Mouse (Mus musculus) adrenal gland, postnatal 14 days (tissue): ENCODE results near the gene Ptov1. TPM values are rescaled to one million over a fixed set of nuclear protein-coding genes. Genes with fewer than 3 reads are reported as not detected.

Source experiments
- DNase-seq: peaks from one replicate; pipeline ENCODE4 v3.0.0; 2021; ENCODE audit warnings: mixed read lengths
- total RNA-seq: library from RNA; stranded (reverse); gene quantifications from 2 replicates; pipeline ENCODE4 v1.2.3, GENCODE M21; 2021

Gene Ptov1
- total RNA-seq, 1 experiment from 2014 or later = 239 TPM

DNA sequence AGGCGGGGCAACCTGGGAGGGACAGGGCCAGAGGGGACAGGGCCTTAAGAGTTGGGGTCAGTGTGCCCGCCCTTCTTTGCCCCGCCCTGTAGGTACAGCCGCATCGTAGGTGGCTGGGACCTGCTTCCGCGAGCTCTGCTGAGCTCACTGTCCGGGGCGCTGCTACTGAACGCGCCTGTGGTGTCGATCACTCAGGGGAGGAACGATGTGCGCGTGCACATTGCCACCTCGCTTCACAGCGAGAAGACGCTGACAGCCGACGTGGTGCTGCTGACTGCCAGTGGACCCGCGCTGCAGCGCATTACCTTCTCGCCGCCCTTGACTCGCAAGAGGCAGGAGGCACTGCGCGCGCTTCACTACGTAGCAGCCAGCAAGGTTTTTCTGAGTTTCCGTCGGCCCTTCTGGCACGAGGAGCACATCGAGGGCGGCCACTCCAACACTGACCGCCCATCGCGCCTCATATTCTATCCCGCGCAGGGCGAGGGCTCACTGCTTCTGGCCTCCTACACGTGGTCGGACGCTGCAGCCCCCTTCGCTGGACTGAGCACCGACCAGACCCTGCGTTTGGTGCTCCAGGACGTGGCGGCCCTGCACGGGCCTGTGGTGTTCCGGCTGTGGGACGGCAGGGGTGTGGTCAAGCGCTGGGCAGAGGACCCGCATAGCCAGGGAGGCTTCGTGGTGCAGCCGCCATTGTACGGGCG lies 29.9 kb downstream of the Ptov1 start:
- DNase-seq = peak; percentile 75

DNA sequence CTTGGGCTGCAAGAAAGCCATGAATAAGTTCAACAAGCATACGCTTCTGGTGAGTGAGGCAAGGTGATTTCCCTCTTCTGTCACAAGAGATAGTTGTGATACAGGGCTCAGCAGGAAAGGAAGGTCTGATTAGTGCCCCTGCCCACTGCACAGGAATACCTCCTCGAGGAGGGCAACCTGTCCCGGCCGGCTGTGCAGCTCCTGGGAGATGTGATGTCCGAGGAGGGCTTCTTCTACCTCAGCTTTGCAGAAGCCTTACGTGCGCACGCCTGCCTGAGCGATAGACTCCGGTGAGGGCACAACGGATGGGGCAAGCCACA lies 30.5 kb downstream of the Ptov1 start:
- no peak for DNase-seq

DNA sequence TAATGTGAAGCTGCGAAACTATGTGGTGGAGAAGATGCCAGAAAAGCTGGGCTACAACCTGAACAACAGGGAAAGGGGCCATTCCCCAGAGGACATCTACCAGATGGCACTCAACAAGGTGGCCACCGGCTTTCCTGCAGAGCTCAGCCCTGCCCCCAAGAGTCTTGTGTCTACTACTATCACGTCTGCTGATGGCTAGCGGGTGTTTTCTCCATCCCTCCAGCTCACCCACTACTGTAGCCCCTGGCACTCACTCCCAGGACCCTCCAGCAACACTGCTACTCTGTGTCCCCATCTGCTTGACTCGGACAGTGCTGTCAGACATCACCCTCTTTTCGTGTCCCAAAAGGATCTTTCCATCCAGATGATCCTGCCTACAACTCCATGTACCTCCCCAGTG lies 31.5 kb downstream of the Ptov1 start:
- DNase-seq = peak; percentile 5

DNA sequence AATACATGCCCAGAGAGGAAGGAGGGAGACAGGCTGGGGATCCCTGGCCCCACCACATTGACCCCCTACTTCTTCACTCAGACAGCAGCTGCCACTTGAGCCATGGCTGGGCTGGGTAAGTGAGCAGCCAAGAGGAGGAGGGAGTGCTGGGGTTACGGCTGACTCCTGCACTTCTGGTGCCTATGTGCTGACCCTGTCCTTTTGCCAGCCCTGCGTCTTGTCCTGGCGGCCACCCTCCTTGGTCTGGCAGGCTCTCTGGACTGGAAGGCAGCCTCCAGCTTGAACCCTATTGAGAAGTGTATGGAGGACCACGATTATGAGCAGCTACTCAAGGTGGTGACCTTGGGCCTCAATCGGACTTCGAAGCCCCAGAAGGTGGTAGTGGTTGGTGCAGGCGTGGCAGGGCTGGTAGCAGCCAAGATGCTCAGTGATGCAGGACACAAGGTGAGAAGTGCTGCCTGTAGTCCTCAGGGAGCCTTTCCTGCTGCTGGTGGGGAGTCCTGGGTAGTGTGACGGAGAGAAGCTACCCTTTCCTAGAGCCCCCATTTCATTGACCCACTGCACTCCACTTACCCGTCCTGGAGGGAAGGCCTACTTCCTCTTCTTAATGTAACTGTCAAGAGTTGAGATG lies 33.0 kb downstream of the Ptov1 start:
- no peak for DNase-seq

DNA sequence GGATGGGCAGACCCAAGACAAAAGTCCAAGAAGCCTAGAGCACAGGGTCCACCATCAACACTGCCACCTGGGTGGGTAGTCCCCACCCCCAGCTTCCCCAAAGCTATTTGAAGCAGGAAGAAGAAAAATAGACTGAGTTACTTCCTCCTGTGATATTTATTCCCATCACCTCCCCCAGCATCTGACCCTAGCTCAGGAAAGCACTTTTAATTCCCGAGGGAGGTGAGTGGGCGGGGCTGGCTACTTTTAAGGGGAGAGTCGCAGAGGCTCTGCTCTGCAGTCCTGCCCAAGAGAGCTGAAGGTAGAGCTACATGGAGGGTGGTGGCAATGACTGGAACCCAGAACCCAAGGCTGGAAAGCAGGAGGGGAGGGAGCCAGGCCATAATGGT lies 33.6 kb downstream of the Ptov1 start:
- peak; percentile 46 for DNase-seq

DNA sequence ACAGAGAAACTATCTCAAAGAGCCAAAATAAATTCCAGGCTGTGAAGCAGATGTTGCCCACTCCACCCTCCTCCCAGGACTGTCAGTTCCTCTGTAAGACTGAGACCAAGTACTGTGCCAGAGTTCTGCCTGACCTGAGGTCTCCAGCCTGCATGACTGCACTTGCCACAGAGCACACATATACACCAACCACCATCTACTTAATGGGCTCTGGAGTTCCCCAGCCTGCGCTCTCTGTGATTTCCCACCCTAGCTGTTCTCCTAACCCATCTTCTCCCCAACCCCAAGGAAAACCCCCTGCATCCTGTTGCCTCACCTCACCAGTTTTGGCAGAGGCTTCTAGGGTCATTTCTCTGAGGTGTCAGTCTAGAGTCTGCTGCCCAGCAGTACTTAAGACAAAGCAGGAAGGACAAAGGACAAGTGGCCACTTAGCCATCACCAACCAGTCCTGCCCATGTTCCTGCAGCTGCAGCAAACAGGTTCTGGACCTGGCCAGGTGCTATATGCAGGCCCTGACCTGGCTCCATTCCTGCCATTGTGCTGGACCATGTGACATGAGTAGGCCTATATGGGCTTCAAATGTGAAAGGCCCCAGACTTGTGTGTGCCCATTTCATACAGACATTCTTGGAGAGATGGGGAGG lies 34.1 kb downstream of the Ptov1 start:
- peak; percentile 4 for DNase-seq

DNA sequence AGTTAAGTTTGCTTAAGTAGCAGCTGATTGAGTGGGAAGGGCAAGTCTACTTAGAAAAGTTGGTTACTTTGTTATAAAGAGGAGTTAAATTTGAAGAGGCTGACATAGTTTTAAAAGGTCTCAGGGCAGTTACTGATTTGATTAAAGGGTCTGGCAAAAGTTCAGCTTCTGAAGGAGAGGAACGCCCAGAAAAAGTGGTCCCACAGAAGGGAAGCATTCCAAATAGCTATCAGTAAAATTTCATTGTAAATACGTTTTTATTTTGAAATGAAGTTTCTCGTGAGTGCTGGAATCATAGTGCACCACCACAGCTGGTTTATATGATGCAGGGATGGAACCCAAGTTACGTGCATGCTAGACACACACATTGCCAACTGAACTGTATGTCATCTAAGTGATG lies 36.8 kb downstream of the Ptov1 start:
- no peak for DNase-seq

DNA sequence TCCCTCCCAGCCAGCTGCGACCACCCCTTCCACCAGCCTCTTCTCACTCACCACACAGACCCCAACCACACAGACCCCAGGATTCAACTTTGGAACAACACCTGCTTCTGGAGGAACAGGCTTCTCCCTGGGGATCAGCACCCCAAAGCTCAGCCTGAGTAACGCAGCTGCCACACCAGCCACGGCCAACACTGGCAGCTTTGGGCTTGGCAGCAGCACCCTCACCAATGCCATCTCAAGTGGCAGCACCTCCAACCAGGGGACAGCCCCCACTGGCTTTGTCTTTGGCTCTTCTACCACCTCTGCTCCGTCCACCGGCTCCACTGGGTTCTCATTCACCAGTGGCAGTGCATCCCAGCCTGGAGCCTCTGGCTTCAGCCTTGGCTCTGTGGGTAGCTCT lies 40.9 kb downstream of the Ptov1 start:
- DNase-seq = no peak

DNA sequence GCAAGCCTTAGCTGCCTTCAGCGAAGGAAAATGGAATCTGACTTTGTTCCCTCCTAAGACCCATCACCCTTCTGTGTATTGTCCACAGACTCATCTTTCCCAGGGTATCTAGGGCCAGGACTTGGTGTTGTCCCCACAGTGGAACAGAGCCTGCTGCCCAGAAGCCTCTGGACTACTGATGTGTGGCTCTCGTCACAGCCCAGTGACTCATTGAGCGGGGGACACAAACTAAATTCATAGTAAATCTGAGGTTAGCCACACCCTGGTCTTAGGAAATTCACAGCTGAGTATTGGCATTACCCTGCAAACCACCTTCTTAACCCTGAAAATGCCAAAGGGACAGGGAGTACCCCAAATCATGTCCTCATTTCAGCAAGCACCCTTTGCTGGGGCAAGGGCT lies 42.8 kb downstream of the Ptov1 start:
- DNase-seq = no peak

DNA sequence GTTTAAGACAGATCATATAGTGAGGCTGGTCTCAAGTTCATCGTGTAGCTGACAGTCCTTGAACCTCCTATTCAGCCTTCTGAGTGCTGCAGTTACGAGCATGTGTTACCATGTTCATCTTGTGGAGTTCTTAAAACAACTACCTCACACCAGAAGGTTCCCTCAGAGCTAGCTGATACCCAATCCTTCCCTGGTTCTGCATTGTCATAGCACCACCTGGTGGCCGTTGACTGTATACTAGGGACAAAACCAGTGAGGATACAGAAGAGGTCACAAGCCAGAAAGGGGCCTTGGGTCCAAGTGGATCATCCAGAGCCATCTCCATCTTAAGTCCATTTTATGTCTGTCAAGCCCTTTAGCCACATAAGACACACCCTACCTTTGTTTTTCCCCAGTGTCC lies 44.7 kb downstream of the Ptov1 start:
- DNase-seq = peak; percentile 89

DNA sequence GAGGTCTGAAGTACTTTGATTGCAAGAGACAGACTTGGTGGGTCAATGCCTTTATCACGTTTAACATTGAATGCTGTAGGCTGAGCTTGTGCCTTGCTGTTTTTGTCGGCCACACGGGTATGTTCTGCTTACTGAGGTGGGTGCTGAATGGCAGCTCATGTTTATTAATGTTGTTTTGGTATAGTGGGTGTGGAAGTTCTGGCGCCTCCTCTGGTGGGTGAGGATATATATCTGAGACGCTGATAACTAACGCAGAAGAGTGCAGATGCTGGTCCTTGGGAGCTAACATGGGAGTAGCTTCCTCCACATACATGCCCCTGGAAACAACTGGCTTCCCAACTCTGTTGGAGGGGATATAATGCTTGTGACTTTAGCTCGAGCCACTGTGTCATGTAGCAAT lies 46.2 kb downstream of the Ptov1 start:
- DNase-seq = peak; percentile 3

DNA sequence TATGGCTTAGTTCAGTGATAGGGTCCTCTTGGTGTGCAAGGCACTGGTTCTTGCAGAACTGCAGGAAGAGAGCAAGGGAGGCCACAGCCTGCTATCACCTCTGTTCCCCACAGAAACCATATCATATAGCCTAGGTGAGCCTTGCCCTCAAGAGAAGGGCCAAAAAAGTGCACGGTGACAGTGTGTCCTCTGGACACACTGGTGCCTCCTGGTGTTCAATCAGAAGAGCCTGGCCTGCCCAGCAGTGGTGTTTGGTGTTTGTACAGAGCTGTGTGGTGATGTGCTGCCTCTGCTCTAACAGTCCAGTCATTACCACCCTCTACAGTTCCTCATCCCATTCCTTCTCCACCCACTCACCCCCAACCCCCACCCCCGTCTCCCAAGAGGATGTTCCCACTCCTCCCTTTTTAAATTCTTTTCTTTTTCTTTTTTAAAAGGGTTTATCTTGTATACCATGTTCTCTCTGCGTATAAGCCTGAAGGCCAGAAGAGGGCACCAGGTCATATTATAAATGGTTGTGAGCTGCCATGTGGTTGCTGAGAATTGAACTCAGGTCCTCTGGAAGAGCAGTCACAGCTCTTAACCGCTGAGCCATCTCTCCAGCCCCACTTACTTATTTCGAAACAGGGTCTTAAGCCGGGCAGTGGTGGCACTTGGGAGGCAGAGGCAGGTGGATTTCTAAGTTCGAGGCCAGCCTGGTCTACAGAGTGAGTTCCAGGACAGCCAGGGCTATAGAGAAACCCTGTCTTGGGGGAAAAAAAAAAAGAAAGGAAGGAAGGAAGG lies 47.7 kb downstream of the Ptov1 start:
- peak; percentile 5 for DNase-seq

DNA sequence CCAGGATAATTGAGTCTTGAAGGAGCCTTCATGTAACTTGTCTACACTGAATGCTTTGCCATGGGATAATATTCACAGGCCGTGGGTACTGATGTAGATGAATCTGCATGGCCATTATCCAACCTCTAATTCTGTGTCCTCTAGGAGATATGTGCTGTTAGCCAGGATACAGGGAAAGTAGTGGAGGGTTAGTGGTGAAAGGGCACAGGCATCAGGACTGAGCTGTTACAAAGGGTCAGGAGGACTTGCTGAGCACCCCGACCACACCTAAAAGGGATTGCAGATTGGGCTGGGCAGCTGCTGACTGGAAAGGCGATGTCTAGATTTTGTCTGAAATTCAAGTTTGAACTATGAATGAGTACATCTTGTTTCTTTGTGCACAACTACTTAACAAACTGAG lies 49.1 kb downstream of the Ptov1 start:
- no peak for DNase-seq

DNA sequence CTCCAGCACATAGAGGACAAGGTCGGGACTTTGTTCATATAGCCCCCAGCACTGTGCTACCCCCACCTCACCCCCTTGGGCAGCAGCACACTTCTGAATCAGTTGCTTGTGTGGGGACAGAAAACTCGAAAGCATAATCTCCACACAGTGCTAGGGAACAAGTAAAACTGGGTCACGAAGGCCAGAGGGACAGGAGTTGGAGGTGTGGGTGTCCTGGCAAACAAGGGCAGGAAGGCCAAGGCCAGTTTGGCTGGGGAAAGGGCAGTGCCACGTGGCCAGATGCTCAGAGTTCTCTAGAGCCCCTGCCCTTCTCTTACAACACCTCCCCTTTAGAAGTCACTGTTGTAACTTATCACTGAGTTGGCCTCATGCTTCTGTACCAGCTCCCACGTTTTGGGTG lies 49.7 kb downstream of the Ptov1 start:
- DNase-seq = peak; percentile 69

DNA sequence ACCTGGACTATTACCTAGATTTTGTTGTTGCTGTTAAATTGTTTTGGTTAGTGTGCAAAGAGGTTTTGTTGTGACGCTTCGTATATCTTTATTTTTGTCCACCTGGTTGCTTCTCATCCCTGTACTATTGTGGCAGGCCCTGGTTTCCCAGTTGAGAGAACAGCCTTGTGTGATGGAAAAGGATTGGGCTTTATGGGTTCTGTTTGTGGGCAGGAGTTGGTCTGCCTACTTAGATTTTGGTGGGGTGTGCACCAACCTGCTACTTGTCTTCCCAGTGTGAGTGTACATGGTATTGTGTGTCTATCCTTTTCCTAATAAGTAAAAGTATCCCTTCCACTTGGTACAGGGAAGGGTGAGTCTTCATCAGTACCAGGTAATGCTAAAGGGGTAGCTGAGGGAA lies 50.2 kb downstream of the Ptov1 start:
- DNase-seq = peak; percentile 2

DNA sequence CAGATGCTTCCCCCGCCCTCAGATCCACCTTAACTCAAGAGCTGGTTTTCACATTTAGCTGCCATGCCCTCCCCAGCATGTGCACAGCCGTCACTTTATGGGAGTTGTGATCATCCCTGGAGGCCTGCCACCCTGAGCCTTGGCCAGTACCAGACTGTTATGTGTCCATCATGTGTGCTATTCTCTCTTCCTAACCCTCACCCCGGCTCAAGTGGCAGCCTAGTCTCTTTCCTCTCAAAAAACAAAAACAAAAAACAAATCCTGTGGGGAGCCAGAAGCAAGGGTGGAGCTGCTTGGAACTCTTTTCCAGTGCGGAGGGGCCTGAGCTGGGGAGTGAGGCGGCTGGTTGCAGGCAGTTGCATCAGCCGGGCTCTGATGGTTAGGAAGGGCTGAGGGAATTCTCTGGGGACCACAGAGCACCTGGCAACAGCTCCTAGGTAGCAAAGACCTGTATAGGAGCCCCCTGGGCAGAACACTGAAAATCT lies 50.8 kb downstream of the Ptov1 start:
- peak; percentile 74 for DNase-seq

DNA sequence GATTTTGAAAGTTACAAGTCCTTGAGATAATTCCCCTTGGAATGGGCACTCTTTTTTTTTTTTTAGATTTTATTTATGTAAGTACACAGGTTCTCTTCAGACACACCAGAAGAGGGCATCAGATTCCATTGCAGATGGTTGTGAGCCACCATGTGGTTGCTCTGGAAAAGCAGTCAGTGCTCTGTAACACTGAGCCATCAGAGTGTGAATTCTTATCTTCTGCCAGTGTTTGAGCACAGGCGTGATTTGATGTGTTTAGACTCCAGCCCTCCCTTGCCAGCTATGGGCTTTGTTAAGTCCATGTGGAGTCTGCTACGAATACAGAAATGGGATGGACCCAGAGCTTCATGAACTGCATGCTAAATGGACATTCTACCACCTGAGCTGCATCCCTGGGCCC lies 51.4 kb downstream of the Ptov1 start:
- peak; percentile 13 for DNase-seq

DNA sequence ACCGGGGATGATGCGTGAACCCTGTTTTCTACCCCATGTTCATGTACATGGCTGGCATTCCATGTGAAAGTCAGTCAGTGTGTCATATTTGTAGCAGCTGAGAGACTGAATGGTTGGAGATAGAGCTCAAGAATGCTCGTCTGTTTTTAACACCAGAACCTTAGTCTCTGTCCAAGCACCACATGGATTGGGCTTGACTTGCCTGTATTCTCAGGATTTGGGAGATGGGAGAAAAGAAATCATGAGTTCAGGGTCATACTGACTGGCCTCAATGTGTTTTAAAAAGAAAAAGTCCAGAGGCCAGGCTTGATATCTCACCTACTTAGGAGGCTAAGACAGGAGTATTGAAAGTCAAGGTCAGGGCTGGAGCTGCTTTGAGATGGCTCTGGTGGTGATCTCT lies 52.1 kb downstream of the Ptov1 start:
- peak; percentile 5 for DNase-seq

DNA sequence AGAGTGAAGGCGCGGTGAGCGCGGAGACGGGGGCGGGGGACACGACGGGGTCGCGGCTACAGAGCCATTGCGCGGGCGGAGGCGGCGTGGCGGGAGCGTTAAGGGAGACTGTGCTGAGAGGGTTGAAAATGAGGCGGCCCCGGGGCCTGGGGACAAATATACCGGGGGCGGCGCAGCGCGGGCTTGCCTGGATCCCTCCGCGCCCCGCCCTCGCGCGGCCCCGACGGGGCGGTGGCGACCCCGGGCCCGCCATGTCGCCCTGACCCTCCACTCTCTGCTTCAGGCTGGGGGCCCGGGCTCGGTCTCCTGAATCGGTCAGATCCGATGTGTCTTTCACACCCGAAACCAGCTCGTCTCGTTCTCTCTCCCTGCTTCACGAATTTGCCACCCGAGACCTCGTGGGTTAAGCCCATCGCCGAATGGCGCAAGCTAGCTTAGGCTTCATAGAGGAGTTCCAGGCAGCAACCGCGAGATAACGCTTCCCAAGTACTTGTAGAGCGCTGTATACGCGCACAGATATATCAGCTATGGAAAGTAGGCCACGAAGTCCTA lies 53.0 kb downstream of the Ptov1 start, which contains the start of gene Atf5:
Gene Atf5 (minus strand): TSS at position 189 of the 552 bp plus-strand sequence.
- peak; percentile 82 for DNase-seq

DNA sequence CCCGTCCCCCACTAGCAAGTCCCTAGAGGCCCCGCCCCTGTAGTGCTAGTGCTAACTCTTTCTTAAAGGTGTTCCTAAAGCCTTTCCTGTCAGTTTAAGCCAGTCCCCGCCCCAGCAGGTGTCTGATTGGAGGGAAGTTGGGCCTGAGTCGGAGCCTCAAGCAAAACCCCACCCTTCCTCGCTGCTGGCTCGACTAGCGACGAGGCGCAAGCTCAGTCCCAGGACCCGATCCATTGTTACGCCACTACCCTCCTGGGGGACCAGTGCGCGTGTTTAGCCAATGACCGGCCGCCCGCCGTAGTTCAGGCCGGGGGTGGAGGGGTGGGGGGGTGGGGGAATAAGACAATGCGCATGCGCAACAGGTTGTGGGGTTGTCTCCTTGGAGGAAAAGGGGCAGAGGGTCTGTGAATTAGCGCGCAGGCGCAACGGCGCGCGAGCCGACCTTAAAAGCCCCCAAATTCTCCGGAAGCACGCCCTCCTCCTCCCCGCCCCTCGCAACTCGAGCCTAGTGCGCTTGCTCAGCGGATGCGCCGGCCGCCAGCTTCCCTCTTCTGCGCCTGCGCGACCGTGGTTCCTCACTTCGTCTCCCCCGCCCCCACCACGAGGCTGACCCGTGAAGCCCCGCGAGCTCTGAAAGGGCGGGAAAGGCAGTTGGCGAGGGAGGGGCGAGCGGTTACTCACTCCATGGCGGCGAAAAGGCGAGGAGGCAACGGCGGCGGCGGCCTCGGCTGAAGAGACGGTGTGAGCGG lies 53.7 kb downstream of the Ptov1 start, which contains the start of the genes Nup62 and Il4i1:
Gene Nup62 (plus strand): TSS at position 368 of the 749 bp plus-strand sequence.
Gene Il4i1 (plus strand): TSS at position 667 of the 749 bp plus-strand sequence.
- DNase-seq = peak; percentile 100

DNA sequence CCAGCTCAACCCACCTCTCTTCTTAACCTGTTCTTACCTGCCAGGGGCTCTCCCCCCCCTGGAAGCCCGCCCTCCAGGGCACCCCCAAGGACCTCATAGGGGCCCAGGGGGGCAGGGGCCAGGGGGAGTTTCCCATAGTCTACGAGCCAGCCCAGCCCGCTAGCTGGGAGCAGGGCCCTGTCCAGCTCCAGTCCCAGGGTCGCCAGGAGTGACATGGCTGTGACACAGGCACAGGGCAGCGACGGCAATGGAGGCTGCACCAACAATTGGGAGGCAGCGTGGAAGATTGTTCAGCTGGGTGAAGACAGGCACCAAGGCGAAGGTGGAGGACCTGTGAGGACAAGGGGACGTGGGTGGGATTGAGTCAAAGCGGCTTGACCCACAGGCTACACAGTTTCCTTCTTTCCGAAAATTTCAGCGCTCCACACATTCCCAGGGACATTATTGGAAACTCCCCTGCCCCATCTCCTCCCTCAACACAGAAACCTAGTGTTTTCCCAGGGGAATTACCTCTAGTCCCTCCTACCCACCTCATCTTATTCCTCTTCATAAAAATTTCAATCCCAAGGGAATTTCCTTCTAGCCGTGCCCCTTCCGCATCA lies 54.5 kb downstream of the Ptov1 start:
- DNase-seq = no peak
